Mouse (Mus musculus): ENCODE data around the gene AI481877.

- no peak for TF ChIP-seq CTCF (conservative IDR thresholded peaks at IDR 0.05; ENCODE audit: low read length)
- no peak for TF ChIP-seq POU5F1 (IDR thresholded peaks at IDR 0.05; ENCODE audit: borderline replicate concordance, low read length)
Observed at GRCm38 (mm10) chr4:59125053-59125452, 13.7 kb downstream of the AI481877 start.
